Mouse (Mus musculus): ENCODE measurements around the gene Speer4d. TPM values are rescaled to one million over a fixed set of nuclear protein-coding genes. Genes with fewer than 3 reads are reported as not detected.
"Not testable (repeated sequence)": the region's sequence is repeated elsewhere in the genome, so short reads cannot be mapped to it uniquely, and the experiment has no call there.

Speer4d gene
- not detected in 2 replicates for polyA plus RNA-seq (2015; fragmentation: Nextera tagmentation; extraction: Ambion mirVana)

GRCm38 (mm10) chr5:15618764-15619163 is at the start of gene Speer4d:
Speer4d (plus strand) TSS chr5:15619064.
- not testable (repeated sequence) for H3K36me3 ChIP-seq (ENCODE audit: insufficient read depth, low read length); H3K4me1 ChIP-seq (ENCODE audit: insufficient read depth, low read length); H3K4me3 ChIP-seq (ENCODE audit: low read length); H3K9me3 ChIP-seq (ENCODE audit: low read length); H3K4me2 ChIP-seq (replicated peaks; ENCODE audit: low read depth, low read length); H3K27me3 ChIP-seq (ENCODE audit: insufficient read depth, low read length); H3K27ac ChIP-seq (ENCODE audit: low read length); ATAC-seq (ENCODE audit: low FRiP score, low TSS enrichment); H3K9ac ChIP-seq (replicated peaks; ENCODE audit: low read length)
- WGBS = 61% methylated on average over 1 of the region's 1 CpGs

- H3K9me3 ChIP-seq (ENCODE audit: low read length); ATAC-seq (ENCODE audit: low FRiP score, low TSS enrichment); H3K36me3 ChIP-seq (ENCODE audit: insufficient read depth, low read length); H3K4me2 ChIP-seq (replicated peaks; ENCODE audit: low read depth, low read length); H3K27ac ChIP-seq (ENCODE audit: low read length); H3K9ac ChIP-seq (replicated peaks; ENCODE audit: low read length); H3K4me1 ChIP-seq (ENCODE audit: insufficient read depth, low read length); H3K27me3 ChIP-seq (ENCODE audit: insufficient read depth, low read length); H3K4me3 ChIP-seq (ENCODE audit: low read length): not testable (repeated sequence)
These were observed 45.1 kb upstream of the Speer4d start for GRCm38 (mm10) chr5:15573735-15574134.

GRCm38 (mm10) chr5:15577033-15577432 is 41.8 kb upstream of the Speer4d start, which contains the start of gene Gm21083:
Gm21083 (plus strand) TSS chr5:15577333.
- H3K9me3 ChIP-seq (ENCODE audit: low read length); ATAC-seq (ENCODE audit: low FRiP score, low TSS enrichment); H3K27ac ChIP-seq (ENCODE audit: low read length); H3K9ac ChIP-seq (replicated peaks; ENCODE audit: low read length); H3K27me3 ChIP-seq (ENCODE audit: insufficient read depth, low read length); H3K36me3 ChIP-seq (ENCODE audit: insufficient read depth, low read length); H3K4me1 ChIP-seq (ENCODE audit: insufficient read depth, low read length); H3K4me2 ChIP-seq (replicated peaks; ENCODE audit: low read depth, low read length); H3K4me3 ChIP-seq (ENCODE audit: low read length): not testable (repeated sequence)
- WGBS = no CpG with 5 or more reads among the region's 1 CpGs

GRCm38 (mm10) chr5:15586351-15586750 is 32.5 kb upstream of the Speer4d start:
- not testable (repeated sequence) for H3K9ac ChIP-seq (replicated peaks; ENCODE audit: low read length); H3K9me3 ChIP-seq (ENCODE audit: low read length); ATAC-seq (ENCODE audit: low FRiP score, low TSS enrichment); H3K4me2 ChIP-seq (replicated peaks; ENCODE audit: low read depth, low read length); H3K27ac ChIP-seq (ENCODE audit: low read length); H3K4me1 ChIP-seq (ENCODE audit: insufficient read depth, low read length); H3K36me3 ChIP-seq (ENCODE audit: insufficient read depth, low read length); H3K27me3 ChIP-seq (ENCODE audit: insufficient read depth, low read length); H3K4me3 ChIP-seq (ENCODE audit: low read length)

GRCm38 (mm10) chr5:15588291-15588690 is 30.6 kb upstream of the Speer4d start:
- not testable (repeated sequence) for H3K4me1 ChIP-seq (ENCODE audit: insufficient read depth, low read length); ATAC-seq (ENCODE audit: low FRiP score, low TSS enrichment); H3K9me3 ChIP-seq (ENCODE audit: low read length); H3K36me3 ChIP-seq (ENCODE audit: insufficient read depth, low read length); H3K9ac ChIP-seq (replicated peaks; ENCODE audit: low read length); H3K27me3 ChIP-seq (ENCODE audit: insufficient read depth, low read length); H3K4me3 ChIP-seq (ENCODE audit: low read length); H3K4me2 ChIP-seq (replicated peaks; ENCODE audit: low read depth, low read length); H3K27ac ChIP-seq (ENCODE audit: low read length)
- 34% methylated on average over 6 of the region's 6 CpGs for WGBS

GRCm38 (mm10) chr5:15590635-15591034 is 28.2 kb upstream of the Speer4d start:
- not testable (repeated sequence) for H3K4me2 ChIP-seq (replicated peaks; ENCODE audit: low read depth, low read length); H3K27ac ChIP-seq (ENCODE audit: low read length); ATAC-seq (ENCODE audit: low FRiP score, low TSS enrichment); H3K27me3 ChIP-seq (ENCODE audit: insufficient read depth, low read length); H3K4me3 ChIP-seq (ENCODE audit: low read length); H3K9me3 ChIP-seq (ENCODE audit: low read length); H3K4me1 ChIP-seq (ENCODE audit: insufficient read depth, low read length); H3K36me3 ChIP-seq (ENCODE audit: insufficient read depth, low read length); H3K9ac ChIP-seq (replicated peaks; ENCODE audit: low read length)
- 66% methylated on average over 5 of the region's 5 CpGs for WGBS

- not testable (repeated sequence) for H3K27ac ChIP-seq (ENCODE audit: low read length); H3K4me2 ChIP-seq (replicated peaks; ENCODE audit: low read depth, low read length); H3K9me3 ChIP-seq (ENCODE audit: low read length); H3K36me3 ChIP-seq (ENCODE audit: insufficient read depth, low read length); H3K4me3 ChIP-seq (ENCODE audit: low read length); H3K27me3 ChIP-seq (ENCODE audit: insufficient read depth, low read length); H3K9ac ChIP-seq (replicated peaks; ENCODE audit: low read length); H3K4me1 ChIP-seq (ENCODE audit: insufficient read depth, low read length)
- WGBS = 79% methylated on average over 2 of the region's 2 CpGs
- 0 out of 2 replicates have a peak, but pooled peaks have one; percentile 67 for ATAC-seq (ENCODE audit: low FRiP score, low TSS enrichment)
These were observed 27.3 kb upstream of the Speer4d start for GRCm38 (mm10) chr5:15591577-15591976.

GRCm38 (mm10) chr5:15598831-15599230 is 20.0 kb upstream of the Speer4d start:
- not testable (repeated sequence) for ATAC-seq (ENCODE audit: low FRiP score, low TSS enrichment); H3K27me3 ChIP-seq (ENCODE audit: insufficient read depth, low read length); H3K4me2 ChIP-seq (replicated peaks; ENCODE audit: low read depth, low read length); H3K4me3 ChIP-seq (ENCODE audit: low read length); H3K36me3 ChIP-seq (ENCODE audit: insufficient read depth, low read length); H3K4me1 ChIP-seq (ENCODE audit: insufficient read depth, low read length); H3K9ac ChIP-seq (replicated peaks; ENCODE audit: low read length); H3K27ac ChIP-seq (ENCODE audit: low read length)
- peaks cover 12% of the 10 kb centered on the region for H3K9me3 ChIP-seq (ENCODE audit: low read length)

- not testable (repeated sequence) for H3K4me2 ChIP-seq (replicated peaks; ENCODE audit: low read depth, low read length); ATAC-seq (ENCODE audit: low FRiP score, low TSS enrichment); H3K9ac ChIP-seq (replicated peaks; ENCODE audit: low read length); H3K27ac ChIP-seq (ENCODE audit: low read length); H3K4me3 ChIP-seq (ENCODE audit: low read length); H3K36me3 ChIP-seq (ENCODE audit: insufficient read depth, low read length); H3K4me1 ChIP-seq (ENCODE audit: insufficient read depth, low read length); H3K27me3 ChIP-seq (ENCODE audit: insufficient read depth, low read length)
- H3K9me3 ChIP-seq (ENCODE audit: low read length) = peaks cover 14% of the 10 kb centered on the region
- 41% methylated on average over 4 of the region's 4 CpGs for WGBS
These were observed 18.5 kb upstream of the Speer4d start for GRCm38 (mm10) chr5:15600342-15600741.

GRCm38 (mm10) chr5:15601481-15601880 is 17.4 kb upstream of the Speer4d start:
- peaks cover 14% of the 10 kb centered on the region for H3K9me3 ChIP-seq (ENCODE audit: low read length)
- WGBS = 59% methylated on average over 5 of the region's 5 CpGs
- H3K4me2 ChIP-seq (replicated peaks; ENCODE audit: low read depth, low read length); H3K27ac ChIP-seq (ENCODE audit: low read length); H3K9ac ChIP-seq (replicated peaks; ENCODE audit: low read length); H3K4me1 ChIP-seq (ENCODE audit: insufficient read depth, low read length); H3K27me3 ChIP-seq (ENCODE audit: insufficient read depth, low read length); ATAC-seq (ENCODE audit: low FRiP score, low TSS enrichment); H3K4me3 ChIP-seq (ENCODE audit: low read length); H3K36me3 ChIP-seq (ENCODE audit: insufficient read depth, low read length): not testable (repeated sequence)

- ATAC-seq (ENCODE audit: low FRiP score, low TSS enrichment) = 0 out of 2 replicates have a peak, but pooled peaks have one; percentile 49
- H3K9me3 ChIP-seq (ENCODE audit: low read length) = peaks cover 18% of the 10 kb centered on the region
- not testable (repeated sequence) for H3K27ac ChIP-seq (ENCODE audit: low read length); H3K36me3 ChIP-seq (ENCODE audit: insufficient read depth, low read length); H3K9ac ChIP-seq (replicated peaks; ENCODE audit: low read length); H3K4me2 ChIP-seq (replicated peaks; ENCODE audit: low read depth, low read length); H3K4me3 ChIP-seq (ENCODE audit: low read length); H3K4me1 ChIP-seq (ENCODE audit: insufficient read depth, low read length); H3K27me3 ChIP-seq (ENCODE audit: insufficient read depth, low read length)
- 71% methylated on average over 3 of the region's 3 CpGs for WGBS
These were observed 16.9 kb upstream of the Speer4d start for GRCm38 (mm10) chr5:15601960-15602359.
